Mouse (Mus musculus) adrenal gland (tissue): ENCODE results near the gene Cdiptos.

Experiments used
- intact Hi-C: fragments of 180-260 bp; cut with DNase I; formaldehyde crosslinking; loops from one replicate; pipeline ENCODE4 v1.15.1; 2025

The Cdiptos gene

DNA sequence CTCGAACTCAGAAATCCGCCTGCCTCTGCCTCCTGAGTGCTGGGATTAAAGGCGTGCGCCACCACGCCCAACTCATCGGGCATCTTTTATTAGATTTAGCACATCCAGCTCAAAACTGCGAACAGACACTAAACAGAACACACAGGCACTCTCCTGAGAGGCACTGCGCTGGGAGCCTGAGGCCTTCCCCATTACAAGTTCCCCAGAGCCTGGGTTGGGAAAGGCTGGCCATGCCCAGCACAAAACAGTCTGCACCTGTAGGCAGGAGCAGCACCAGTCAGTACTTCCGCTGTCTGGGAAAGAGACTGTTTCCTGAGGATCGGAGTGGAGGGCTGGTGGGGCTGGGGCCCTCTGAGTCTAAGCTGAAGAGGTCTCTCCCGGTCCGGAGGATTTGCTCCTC lies 39.1 kb upstream of the Cdiptos start:
- intact Hi-C loops: loop anchor here (5.0 kb wide), 1 partner anchor 38 kb away; the partner anchor contains the start of genes Cdipt and Cdiptos

DNA sequence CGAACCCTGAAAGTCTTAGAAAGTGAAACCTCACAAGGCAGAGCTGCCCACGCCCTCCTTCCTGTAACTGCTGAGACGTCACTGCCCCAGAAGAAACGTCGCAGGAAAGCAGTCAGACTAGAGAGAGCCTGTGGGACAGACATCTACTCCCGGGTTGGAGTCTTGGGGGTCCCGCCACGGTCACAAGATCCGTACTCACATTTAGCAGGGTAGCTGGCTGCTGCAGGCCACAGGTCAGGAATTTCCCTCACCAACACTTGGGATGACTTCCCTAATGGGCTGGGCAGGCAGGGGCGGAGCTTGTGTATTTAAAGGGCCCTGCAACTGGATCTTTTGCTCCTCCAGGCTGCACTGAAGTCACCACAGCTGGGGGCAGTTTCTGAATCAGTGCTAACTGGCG lies 38.4 kb upstream of the Cdiptos start, which contains the start of gene Mvp:
Gene Mvp, minus strand, starts transcription at position 302 of the 400 bp plus-strand sequence.
- intact Hi-C loops: loop anchor here (5.0 kb wide), 1 partner anchor 37 kb away; the partner anchor contains the start of genes Cdipt and Cdiptos

DNA sequence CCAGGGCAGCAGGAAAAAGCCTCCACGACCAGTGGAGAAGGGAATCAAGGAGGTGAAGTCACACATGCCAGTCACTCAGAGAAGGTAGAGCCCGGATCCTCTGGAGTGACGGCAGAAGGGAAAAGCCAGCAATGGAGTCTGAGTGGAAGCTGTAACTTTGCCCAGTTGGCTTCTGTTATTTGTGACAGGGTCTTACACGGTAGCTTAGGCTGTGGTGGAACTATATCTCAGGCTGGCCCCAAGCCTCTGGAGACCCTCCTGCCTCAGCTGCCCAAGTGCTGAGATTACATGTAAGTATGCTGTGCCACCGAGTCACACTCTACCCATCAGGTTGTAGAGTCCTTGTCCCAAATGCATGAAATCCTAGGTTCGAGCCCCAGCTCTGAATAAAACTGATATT lies 37.5 kb upstream of the Cdiptos start:
- intact Hi-C loops: loop anchor here (5.0 kb wide), 1 partner anchor 36 kb away; the partner anchor contains the start of genes Cdipt and Cdiptos

DNA sequence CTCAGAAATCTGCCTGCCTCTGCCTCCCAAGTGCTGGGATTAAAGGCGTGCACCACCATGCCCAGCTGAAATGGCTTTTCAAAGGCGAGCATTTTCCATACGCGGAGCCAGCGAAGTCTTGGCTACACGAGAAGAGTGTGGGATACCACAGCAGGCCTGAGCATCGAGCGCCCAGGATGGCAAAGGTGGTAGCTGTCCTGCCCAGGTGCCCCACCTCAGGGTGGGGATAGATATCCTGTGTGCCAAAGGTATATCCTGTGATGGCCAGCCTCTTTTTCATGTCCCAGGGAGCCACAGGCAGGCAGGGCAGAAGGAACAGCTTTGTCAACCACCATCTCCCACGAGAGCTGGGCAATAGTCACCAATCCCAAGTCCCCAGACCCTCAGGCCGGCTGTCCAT lies 36.9 kb upstream of the Cdiptos start:
- intact Hi-C loops: loop anchor here (5.0 kb wide), 1 partner anchor 36 kb away; the partner anchor contains the start of genes Cdipt and Cdiptos

DNA sequence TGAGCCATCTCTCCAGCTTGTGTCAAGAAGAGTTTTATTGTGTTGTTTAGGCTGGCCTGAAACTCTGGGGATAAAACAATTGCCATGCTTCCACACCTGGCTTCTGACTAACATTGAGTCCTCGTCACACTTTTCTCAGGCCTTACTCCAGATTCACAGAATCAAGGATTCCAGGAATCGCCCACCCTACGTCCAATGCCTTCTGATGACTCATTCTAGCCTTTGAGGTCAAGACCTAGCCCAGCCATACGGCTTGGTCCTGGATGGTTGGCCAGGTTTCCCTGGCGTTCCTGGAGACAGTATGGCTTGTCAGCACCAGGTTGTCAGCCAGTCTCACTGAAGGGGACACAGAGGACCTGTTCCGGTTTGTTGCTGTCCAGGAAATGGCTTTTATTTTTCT lies 36.5 kb upstream of the Cdiptos start:
- intact Hi-C loops: loop anchor here (5.0 kb wide), 1 partner anchor 35 kb away; the partner anchor contains the start of genes Cdipt and Cdiptos

DNA sequence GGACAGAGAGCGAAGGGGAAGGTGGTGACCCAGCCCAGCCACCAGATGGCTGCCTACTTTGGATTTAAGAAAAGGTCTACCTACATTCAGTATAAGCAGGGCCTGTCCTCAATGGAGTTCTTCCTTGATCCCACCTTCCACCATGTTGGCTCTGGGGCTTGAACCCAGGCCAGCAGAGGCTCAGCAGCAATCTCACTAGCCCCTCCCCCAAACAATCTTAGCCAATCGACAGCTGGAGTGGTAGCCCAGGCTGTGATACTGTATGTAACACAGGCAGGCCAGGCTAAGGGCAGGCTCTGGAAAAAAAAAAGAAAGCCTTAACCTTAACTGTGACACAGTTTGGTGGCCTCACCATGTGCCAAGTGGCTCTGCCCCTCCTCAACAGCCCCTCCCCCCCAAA lies 35.8 kb upstream of the Cdiptos start:
- intact Hi-C loops: loop anchor here (5.0 kb wide), 1 partner anchor 34 kb away; the partner anchor contains the start of genes Cdipt and Cdiptos

DNA sequence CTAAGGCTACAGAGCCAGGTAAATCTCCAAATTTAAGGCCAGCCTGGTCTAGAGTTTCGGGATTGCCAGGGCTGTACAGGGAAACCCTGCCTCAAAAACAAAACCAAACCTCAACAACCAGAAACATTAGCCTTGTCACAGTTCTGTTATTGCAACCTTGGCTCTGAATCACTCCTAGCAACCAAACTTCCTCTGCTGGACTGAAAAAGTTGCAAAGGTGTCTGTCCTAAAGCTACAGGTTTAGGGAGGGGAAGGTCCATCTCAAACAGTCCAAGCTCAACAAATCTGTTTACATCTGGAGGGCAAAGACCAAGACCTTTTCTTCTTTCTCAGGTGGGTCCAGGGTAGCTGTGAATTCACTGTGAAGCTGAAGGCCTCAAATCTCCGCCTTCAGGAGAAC lies 35.2 kb upstream of the Cdiptos start:
- intact Hi-C loops: loop anchor here (5.0 kb wide), 1 partner anchor 34 kb away; the partner anchor contains the start of genes Cdipt and Cdiptos

DNA sequence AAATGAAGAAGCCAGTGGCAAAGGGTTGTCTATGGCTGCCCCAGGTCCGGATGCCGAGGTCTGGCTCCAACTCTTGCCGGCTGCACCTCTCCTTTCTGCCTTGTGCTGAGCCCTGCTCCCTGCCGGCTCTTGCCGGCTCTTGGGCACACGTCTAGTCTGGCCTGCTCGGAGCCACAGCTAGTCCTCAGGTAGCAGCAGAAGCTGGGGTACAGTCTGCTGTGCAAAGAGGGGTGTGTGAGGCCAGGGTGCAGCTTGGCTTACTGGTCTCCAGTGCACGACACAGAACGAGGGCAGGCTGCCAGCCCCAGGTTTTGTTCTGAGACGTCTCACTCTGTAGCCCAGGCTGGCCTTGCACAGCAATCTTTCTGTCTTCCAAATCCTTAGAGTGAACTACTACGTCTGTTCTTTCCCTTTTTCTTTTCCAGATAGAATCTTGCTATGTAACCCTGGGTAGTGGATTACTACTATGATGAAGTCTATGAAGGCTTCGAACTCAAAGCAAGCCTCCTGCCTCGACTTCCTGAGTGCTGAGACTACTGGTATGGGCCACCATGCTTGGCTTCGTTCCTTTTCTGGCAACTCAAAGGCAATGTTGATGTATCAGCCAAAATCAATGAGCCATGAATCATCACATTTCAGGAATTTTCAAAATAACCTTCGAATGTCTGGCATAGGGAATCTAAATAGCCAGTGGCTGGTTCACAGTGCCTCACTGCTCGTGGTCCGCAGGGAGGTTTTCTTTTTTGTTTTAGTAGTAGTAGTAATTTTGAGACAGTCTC lies 33.6 kb upstream of the Cdiptos start:
- intact Hi-C loops: loop anchor here (5.0 kb wide), 1 partner anchor 32 kb away; the partner anchor contains the start of genes Cdipt and Cdiptos

DNA sequence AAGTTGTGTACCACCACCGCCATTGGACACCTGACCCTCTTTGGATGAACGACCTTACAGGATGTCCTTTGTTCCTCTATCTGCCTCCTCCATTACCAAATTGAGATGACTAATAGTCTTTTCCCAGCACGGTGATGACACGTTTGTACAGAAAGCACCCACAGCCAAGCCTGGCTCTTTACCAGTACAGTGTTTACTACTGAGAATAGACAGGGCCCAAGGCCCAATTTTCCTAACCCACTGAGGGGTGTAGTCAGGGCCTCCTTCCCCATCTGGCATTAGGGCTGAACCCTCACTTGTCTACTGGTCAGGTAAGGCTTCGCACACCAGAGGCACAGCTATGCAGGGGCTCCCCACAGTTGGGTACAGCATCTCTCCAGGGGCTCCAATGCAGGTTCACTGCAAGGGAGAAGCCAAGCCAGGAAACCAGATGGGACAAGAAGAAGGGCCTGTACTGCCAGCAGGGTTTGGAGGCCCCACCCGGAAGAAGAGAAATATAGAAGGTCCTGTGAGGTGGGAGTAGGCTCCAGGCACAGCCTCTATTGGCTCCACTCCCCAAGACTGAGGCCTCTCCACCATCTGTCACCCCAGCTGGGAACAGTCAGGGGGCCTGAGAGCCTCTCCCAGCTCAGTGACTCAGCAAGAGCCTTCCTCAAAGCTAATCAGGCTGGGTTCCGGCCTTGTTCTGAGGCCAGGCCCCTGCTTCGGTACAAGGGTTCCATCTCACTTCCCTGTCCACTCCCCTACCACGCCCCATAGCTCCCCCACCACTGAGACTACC lies 32.5 kb upstream of the Cdiptos start:
- intact Hi-C loops: no loop called here

DNA sequence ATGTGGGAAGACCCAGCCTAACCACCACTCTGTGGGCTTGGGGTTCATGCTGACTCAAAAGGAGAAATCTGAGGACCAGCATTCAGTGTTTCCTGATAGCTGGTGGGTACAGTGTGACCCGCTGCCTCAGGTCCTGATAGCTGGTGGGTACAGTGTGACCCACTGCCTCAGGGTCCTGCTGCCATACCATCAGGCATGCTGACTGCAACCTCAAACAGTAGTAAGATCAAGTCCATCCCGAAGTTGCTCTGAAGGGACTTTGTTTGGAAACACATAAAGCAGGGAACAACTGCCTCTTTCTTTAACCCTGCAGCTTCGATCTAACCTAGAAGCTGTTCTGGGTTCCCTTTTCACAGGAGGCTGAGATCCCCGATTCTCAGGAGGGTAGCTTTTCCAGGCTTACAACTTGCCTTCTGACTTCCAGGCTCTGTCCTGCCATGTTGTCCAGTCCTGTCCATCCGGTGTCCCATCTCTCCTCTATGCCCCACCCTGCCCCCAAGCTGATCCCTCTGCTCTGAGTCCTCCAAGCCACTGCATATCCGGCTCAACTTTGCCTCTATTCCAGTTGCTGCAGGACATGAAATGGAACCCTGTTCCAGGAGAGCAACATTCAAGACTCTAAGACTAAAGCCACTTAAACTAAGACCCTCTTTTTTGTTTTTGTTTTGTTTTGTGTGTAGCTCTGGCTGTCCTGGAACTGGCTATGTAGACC lies 31.6 kb upstream of the Cdiptos start:
- intact Hi-C loops: no loop called here

DNA sequence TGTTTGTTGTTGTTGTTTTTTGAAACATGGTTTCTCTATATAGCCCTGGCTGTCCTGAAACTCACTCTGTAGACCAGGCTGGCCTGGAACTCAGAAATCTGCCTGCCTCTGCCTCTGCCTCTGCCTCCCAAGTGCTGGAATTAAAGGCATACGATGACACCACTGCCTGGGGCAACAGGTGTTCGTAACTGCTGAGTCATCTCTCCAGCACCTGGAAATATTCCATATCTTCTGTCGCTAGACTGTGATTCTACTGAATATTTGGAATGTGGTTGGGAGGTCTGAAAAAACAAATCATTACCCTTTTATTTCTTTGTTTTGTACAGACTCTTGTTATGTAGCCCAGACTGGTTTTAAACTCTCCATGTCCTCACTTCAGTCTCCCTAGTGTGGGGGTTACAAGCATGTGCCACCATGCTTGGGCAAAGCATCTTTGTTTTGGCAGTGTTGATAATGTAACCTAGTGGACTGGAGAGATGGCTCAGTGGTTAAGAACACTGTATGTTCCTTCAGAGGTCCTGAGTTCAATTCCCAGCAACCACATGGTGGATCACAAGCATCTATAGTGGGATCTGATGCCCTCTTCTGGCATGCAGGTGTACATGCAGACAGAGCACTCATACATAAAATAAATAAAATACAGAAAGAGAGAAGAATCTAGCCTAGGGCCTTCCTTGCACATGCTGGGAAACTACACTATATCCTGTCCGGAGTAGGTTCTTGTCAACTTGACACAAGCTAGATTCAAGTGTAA lies 28.4 kb upstream of the Cdiptos start:
- intact Hi-C loops: no loop called here

DNA sequence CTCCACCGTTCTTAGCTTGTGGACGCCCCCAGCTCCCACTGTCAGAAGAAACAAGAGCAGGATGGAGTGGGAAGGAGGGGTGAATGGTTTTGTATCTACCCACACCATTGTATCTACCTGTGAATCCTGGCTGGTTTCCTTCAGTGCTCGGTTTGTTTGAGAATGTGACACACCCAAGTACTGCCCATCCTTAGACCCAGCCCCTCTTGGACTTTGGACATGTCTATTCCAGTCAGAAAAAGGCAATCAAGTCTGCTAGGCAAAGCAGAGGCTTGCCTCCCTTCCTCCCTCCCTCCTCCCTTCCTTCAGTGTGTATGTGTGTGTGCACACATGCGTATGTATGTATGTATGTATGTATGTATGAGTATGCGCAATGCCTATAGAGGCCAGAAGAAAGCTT lies 27.7 kb upstream of the Cdiptos start:
- intact Hi-C loops: no loop called here

DNA sequence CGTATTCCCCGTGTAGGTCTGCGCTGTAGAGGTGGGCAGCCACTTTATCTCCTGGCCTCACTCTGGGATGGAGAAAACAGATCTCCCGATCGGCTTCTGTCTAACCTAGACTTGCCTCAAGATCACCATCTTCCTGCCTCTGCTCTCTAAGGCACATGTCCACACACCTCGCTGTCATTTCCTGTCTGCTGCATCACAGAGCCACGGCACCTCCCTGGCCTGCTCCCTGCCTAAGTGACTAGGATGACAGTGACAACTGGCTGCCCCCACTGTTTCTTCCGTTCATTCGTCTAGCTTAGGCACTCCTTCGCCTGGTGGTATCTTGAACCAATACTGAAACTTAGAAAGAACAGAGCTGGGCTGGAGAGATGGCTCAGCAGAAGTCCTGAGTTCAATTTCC lies 23.7 kb upstream of the Cdiptos start:
- intact Hi-C loops: no loop called here

DNA sequence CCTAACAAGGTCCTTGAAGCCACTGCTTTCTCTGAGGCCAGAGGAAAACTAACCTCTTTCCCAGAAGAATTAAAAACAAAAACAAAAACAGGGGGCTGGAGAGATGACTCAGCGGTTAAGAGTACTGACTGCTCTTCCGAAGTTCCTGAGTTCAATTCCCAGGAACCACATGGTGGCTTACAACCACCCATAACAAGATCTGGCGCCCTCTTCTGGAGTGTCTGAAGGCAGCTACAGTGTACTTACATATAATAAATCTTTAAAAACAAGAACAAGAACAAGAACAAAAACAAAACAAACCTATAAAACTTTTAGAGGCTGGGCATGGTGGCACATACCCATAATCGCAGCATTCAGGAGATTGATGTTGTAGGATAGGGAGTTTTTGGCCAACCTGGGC lies 20.6 kb upstream of the Cdiptos start:
- intact Hi-C loops: no loop called here

DNA sequence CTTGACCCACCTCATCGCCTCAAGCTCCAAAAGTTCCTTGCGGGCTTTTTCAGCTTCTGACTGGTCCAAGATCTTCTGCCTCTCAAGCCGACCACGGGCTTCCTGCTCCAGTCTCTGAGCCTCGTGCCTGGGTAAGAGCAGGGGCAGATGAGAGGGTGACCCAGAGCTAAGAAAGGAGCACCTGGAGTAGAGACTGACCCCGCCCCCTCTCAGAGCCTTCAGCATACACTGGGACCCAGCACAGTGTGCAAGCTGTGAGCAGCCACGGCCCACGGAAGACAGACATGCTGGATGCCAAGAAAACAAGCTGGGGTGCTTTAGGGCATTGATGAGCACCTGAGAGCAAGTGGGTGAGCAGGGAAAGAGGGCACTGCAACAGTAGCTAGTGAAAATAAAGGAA lies 12.9 kb upstream of the Cdiptos start:
- intact Hi-C loops: no loop called here

DNA sequence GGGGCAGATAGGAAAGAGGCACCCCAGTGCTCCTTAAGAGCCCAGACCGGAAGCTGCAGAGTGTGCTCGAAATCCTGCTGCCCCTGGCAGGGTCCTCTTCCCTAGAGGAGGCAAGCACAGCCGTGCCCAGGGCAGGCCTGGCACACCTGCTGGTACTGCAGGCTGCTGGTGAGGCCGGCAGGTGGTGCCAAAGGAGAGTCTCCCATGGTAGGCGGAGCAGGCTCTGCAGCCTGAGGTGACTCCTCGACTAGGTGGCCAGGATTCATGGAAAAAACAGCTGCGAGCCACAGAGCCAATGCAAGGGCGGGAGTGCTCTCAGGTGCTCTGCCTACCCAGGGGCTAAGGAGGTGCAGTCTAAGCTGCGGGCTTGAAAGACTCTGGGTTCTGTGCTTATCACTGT lies 10.4 kb upstream of the Cdiptos start:
- intact Hi-C loops: no loop called here

DNA sequence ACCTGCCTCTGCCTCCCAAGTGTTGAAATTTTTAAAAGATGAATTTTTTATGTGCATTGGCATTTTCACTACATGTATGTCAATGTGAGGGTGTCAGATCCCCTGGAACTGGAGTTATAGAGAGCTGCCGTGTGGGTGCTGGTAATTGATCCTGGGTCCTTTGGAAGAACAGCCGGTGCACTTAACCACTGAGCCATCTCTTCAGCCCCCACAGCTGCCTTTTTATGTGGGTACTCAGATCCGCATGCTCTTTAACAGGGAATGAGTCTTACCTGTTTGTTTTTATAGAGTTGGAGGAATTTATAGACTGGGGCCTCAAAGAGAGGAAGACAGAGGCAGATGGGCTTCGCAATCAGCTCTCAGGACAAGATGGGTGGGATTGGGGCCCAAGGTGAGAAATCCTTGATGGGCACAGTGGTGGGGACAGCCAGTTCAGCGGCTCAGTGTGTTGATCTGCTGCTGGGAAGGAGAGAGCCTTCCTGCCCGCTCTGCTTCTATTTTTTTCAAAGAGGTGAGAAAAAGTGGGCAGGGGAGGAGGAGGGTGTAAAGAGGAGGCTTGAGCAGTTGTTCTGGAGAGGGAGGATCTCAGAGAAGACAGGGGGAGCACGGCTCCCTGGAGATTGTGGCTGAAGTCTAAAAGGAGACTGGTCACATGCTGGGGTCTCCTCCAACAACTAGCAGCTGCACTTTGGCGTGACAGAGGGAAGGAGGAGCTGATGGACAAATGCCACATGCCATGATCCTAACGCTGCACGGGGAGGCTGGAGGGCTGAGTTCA lies 9.0 kb upstream of the Cdiptos start:
- intact Hi-C loops: no loop called here

DNA sequence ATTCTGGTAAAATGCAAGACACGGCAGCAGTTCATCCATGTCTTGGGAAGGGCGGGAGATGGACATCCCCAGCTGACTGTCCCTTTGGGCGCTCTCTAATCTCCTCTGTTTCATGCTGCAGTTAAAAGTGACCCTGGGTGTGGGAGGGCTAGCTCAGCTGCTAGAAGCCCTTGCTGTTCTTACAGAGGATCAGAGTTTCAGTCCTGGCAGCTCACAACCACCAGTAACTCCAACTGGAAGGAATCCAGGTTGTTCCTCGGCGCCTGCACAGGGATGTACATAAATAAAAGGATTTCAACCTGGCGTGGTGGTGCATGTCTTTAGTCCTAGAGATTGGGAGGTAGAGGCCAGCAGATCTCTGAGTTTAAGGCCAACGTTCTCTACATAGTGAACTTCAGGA lies 7.2 kb upstream of the Cdiptos start:
- intact Hi-C loops: no loop called here

DNA sequence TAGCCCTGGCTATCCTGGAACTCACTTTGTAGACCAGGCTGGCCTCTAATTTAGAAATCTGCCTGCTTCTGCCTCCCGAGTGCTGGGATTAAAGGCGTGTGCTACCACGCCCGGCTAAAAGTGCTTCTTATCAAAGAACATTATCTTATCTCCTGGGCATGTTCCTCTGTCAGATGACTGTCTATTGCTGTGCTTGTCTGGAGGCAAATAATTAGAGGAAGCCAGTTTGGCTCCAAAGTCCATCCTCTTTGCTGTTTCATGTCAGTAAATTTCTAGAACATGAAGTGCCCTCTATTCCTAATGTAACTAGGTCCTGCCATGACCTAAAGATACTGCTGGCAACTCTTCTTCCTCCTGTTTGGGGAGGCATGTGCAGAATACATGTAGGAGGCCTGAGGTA lies 6.2 kb upstream of the Cdiptos start:
- intact Hi-C loops: no loop called here

DNA sequence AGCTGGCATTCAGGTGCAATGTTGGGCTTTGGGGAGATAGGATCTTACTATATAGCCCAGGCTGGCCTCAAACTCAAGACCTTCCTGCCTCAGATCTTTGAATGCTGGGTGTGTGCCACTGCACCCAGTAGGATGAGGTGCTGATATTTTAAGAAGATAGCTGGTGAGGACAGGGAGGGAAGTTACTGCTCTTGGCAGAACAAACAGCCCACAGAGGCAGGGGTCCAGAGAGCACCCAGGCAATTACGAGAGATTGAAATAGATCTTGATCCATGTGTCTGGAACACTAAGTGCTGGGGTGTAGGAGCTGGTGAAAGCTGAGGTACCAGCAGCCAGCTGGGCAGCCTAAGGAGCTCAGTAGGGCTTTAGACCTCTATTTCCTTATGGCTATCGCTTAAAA lies 5.7 kb upstream of the Cdiptos start:
- intact Hi-C loops: no loop called here
